Mouse (Mus musculus): Measurements from ENCODE around the gene Rhot2.

DNA sequence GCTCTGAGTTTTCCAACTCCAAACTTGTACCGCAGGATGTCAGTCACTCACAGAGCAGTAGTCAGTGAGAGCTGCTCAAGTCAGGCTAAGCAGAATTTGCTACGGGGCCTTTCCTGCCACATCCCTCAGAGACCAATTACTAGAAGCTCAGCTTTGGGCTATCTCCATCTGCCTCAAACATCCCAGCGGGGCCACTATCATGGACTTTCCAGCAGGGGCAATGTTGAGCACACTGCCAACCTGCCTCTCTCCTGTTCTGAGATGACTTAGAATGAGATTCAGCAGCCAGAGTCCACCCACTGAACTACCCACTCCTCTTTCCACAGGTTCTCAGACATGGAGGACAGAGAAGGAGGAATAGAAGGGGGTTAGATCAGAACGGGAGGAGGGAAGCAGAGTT is 41.0 kb upstream of the Rhot2 start:
- TF ChIP-seq CTCF (IDR thresholded peaks at IDR 0.05; ENCODE audit: borderline replicate concordance, insufficient read depth, low read depth, low read length) (peak; percentile 45; the same call in 1 of the 2 replicates), POLR2A (IDR thresholded peaks at IDR 0.05; ENCODE audit: borderline replicate concordance, insufficient read depth, low read length) (no peak)
